Mouse (Mus musculus): ENCODE data around the gene 6720489N17Rik.
"Not testable (repeated sequence)": the region's sequence is repeated elsewhere in the genome, so short reads cannot be mapped to it uniquely, and the experiment has no call there.

- not testable (repeated sequence) for TF ChIP-seq POLR2A (IDR thresholded peaks at IDR 0.05; ENCODE audit: insufficient read depth, low read length); CTCF (IDR thresholded peaks at IDR 0.05; ENCODE audit: low read depth, low read length)
Observed at GRCm38 (mm10) chr13:62558189-62559110, 65.5 kb downstream of the 6720489N17Rik start, which contains the start of gene Zfp935.

All from ES-Bruce4 (cell line).